Mouse (Mus musculus) C2C12 (cell line): ENCODE data around the gene Slc2a5.

Experiments used
- CEBPB ChIP-seq: IDR thresholded peaks from one replicate; pipeline ENCODE4 v1.6.1; 2011; ENCODE audit warnings: low read depth, mild to moderate bottlenecking, control low read depth, moderate library complexity
- CTCF ChIP-seq: IDR thresholded peaks from one replicate; pipeline ENCODE4 v1.5.1; 2011; ENCODE audit not compliant: control insufficient read depth, insufficient read depth, insufficient read length
- MYOG ChIP-seq: IDR thresholded peaks from one replicate; pipeline ENCODE4 v1.6.1; 2011; ENCODE audit not compliant: control insufficient read depth, insufficient read length; ENCODE audit errors: extremely low read depth
- USF1 ChIP-seq: IDR thresholded peaks from one replicate; pipeline ENCODE4 v1.6.1; 2011; ENCODE audit warnings: low read depth, mild to moderate bottlenecking, control low read depth, moderate library complexity

GRCm38 (mm10) chr4:150126373-150126772 lies 7.3 kb downstream of the Slc2a5 start:
- TF ChIP-seq MYOG (no peak), USF1 (no peak), CEBPB (no peak), CTCF (no peak)
